Mouse (Mus musculus) forebrain, embryonic 10.5 days (tissue): ENCODE results near the gene Avil. TPM values are rescaled to one million over a fixed set of nuclear protein-coding genes. Genes with fewer than 3 reads are reported as not detected.
"Not testable (repeated sequence)": the region's sequence is repeated elsewhere in the genome, so short reads cannot be mapped to it uniquely, and the experiment has no call there.

Experiments
- DNase-seq: peaks from one replicate; pipeline ENCODE4 v3.0.0-alpha.2; 2017; ENCODE audit warnings: low spot score; ENCODE audit errors: extremely low spot score
- H3K27ac ChIP-seq: fragments of 300-500 bp; sonication (generic); 2 replicates; pipeline ENCODE4 v1.5.1; 2016; ENCODE audit warnings: mild to moderate bottlenecking
- H3K27me3 ChIP-seq: fragments of 300-500 bp; sonication (generic); 2 replicates; pipeline ENCODE4 v1.6.1; 2016; ENCODE audit warnings: mild to moderate bottlenecking; ENCODE audit not compliant: poor library complexity, severe bottlenecking
- H3K36me3 ChIP-seq: fragments of 300-500 bp; sonication (generic); replicated peaks from 2 replicates; pipeline ENCODE4 v1.6.1; 2016; ENCODE audit warnings: mild to moderate bottlenecking, moderate library complexity
- H3K4me1 ChIP-seq: fragments of 300-500 bp; sonication (generic); 2 replicates; pipeline ENCODE4 v1.6.1; 2016
- H3K4me3 ChIP-seq: fragments of 300-500 bp; sonication (generic); 2 replicates; pipeline ENCODE4 v1.5.1; 2016; ENCODE audit warnings: mild to moderate bottlenecking, moderate library complexity
- H3K9me3 ChIP-seq: fragments of 300-500 bp; sonication (generic); 2 replicates; pipeline ENCODE4 v1.6.1; 2016; ENCODE audit warnings: mild to moderate bottlenecking, moderate library complexity
- WGBS: fragments of 180-500 bp; shearing (Covaris S2); methylation state at CpG from one replicate; pipeline ENCODE4 v1.1.7; 2016; 5-methylcytosine and 5-hydroxymethylcytosine counted together
- polyA plus RNA-seq: library from polyadenylated mRNA; unstranded; fragments of >200 nt; fragmentation: Nextera tagmentation; extraction: Ambion mirVana; gene quantifications from 2 replicates; pipeline ENCODE4 v1.2.1, GENCODE M21; 2016

The Avil gene
- polyA plus RNA-seq, 1 experiment from 2014 or later: 0.10 TPM

DNA sequence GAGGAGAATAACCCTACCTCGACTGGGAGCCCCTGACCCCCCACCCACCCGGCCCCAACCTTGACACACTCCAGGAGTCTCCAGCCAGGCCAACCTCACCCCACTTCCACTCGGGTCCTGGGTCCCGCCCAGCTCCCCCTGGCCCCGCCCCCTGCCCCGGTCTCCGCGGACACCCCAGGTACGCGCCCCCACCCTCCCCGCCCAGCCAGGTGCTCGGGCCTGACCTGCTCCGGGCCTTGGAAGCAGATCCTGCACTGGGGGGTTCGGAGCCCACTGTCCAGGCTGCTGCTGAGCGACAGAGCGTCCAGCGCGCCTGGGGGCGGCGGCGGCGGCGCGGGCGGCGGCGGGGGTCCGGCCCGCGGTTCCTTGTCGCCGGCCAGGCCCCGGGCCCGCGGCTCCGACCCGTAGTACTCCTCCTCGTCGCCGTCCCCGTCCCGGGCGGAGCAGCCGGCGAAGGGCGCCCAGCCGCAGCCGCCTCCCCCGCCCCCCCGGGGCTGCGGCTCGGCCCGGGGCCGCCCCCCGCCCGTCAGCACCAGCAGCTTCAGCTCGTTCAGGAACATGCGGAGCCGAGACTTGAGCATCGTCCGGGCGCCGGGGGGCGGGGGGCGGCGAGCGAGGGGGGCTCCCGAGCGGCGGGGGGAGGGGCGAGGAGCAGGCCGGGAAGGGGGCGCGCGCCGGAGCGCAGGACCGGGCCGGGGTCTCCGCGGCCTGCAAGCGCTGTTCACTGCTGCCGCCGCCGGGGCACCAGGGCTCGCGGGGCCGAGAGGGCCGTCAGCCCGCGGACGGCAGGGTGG lies 58.9 kb downstream of the Avil start:
- Histone ChIP-seq H3K9me3 (no peaks in the 10 kb centered on the region), H3K27ac (peak overlapping the region; percentile 96), H3K4me3 (peak overlapping the region; percentile 97), H3K27me3 (peaks cover 42% of the 10 kb centered on the region), H3K36me3 (peaks cover 36% of the 10 kb centered on the region), H3K4me1 (peaks cover 49% of the 10 kb centered on the region)
- 1% methylated on average over 76 of the region's 92 CpGs for WGBS
- DNase-seq: peak; percentile 52

DNA sequence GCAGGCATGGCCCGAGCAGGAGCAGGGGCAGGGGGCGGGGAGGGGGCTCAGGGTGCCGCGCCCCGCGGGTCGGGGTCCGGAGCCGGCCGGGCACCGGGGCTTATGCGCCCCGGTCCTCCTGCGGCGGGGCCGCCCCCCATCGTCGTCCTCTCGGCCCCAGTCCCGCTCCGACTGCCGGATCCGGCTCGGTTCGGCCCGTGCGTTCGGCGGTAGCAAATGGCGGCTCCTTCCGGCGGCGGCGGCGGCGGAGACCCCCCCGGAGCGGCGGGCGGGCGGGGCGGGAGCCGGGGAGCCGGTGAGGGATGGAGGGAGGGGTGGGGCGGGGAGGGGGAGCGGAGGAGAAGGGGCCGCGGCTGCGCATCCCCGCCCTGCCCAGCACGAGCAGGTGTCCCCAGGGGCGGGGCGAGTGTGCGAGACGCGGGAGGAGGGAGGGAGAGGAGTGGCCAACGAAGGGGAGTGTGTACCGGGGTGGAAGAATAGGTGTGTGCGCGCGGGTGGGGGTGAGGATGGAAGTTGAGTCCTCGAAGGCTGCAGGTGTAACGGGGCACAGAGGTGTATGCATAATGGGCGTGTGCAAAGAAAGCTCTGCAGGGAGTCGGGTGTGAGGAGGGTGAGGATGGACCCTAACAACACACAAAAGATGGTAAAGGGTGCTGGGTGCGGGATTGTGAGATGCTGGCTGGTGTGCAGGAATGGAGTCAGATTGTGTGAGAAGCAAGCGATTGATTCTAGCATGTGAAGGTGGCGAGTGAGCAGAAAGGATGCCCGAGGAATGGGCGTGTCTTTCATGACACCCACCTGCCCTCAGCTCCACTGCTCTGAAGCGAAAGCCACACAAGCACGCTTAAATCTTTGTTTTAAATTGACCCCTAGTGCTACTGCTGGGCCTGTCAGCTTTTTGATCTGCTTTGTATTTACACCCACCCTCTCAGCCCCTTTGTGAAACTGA lies 59.7 kb downstream of the Avil start, which contains the start of gene March9:
Gene March9 (minus strand): TSS at position 217 of the 949 bp plus-strand sequence.
- under 1% methylated on average over 61 of the region's 72 CpGs for WGBS
- Histone ChIP-seq H3K4me3 (peak within 1 kb of the TSS; percentile 97), H3K4me1 (peaks cover 58% of the 10 kb centered on the region), H3K36me3 (peaks cover 36% of the 10 kb centered on the region), H3K9me3 (no peaks in the 10 kb centered on the region), H3K27me3 (peaks cover 42% of the 10 kb centered on the region), H3K27ac (peak within 1 kb of the TSS; percentile 96)
- DNase-seq: peak; percentile 72

DNA sequence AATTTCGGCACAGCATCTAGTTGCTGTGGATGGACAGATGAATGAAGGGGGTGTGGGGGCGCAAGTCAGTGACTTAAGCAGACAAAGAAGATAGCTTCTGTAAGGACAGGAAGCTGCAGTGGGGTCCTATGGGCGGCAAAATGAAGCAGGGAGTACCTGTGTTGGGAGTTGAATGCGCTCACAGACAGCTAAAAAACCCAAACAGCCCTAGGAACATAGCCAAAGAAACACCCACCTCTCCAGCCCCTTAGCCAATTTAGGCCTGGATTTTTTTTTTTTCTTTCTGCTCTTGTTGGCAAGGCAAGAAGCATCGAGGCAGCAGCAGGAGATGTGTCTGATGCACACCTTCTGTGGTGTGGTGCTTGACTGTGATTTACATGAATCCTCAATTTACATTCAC lies 60.6 kb downstream of the Avil start:
- Histone ChIP-seq H3K27ac (peak overlapping the region; percentile 65), H3K27me3 (peaks cover 42% of the 10 kb centered on the region), H3K4me3 (peak overlapping the region; percentile 97), H3K4me1 (peaks cover 66% of the 10 kb centered on the region), H3K9me3 (no peaks in the 10 kb centered on the region), H3K36me3 (peaks cover 36% of the 10 kb centered on the region)
- DNase-seq: no peak
- WGBS: 29% methylated on average over 5 of the region's 5 CpGs

DNA sequence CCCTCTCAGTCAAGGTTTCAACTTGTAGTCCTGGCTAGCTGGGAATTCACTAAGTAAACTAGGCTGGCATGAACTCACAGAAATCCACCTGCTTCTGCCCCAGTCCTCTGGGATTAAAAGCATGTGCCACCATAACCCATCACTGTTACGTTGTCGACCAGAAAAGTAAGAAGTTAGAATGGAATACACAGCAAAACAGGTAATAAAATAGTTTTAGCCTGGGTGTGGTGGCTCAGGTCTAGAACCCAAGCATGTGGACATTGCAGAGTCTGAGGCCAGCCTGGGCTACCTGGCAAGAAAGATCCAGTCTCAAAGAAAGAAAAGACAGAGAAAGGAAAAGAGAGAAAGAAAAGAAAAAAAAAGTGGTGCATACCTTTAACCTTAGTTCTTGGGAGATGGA lies 61.0 kb downstream of the Avil start:
- 77% methylated on average over 2 of the region's 2 CpGs for WGBS
- H3K27ac ChIP-seq: 0 out of 2 replicates have a peak overlapping the region, but pooled peaks have one; percentile 65
- H3K36me3 ChIP-seq: peaks cover 36% of the 10 kb centered on the region
- peaks cover 68% of the 10 kb centered on the region for H3K4me1 ChIP-seq
- H3K9me3 ChIP-seq: no peaks in the 10 kb centered on the region
- H3K4me3 ChIP-seq: peak overlapping the region; percentile 97; the same call in 1 of the 2 replicates
- DNase-seq: no peak
- peaks cover 42% of the 10 kb centered on the region for H3K27me3 ChIP-seq

DNA sequence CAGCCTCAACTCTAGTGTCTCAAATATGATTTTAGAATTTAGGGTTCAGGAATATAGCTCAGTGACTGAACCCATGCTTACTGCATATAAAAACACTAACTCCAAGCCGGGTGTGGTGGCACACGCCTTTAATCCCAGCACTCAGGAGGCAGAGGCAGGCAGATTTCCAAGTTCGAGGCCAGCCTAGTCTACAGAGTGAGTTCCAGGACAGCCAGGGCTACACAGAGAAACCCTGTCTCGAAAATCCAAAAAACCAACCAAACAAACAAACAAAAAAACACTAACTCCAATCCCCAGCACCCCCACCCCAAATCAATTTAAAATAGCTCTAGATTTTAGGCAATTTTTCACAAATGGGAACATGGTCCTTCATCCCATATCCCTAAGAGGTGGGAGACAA lies 61.6 kb downstream of the Avil start:
- DNase-seq, H3K9me3 ChIP-seq, H3K4me3 ChIP-seq, H3K27ac ChIP-seq: not testable (repeated sequence)
- Histone ChIP-seq H3K4me1 (peaks cover 72% of the 10 kb centered on the region), H3K27me3 (peaks cover 42% of the 10 kb centered on the region), H3K36me3 (peaks cover 36% of the 10 kb centered on the region)
- 85% methylated on average over 4 of the region's 4 CpGs for WGBS

DNA sequence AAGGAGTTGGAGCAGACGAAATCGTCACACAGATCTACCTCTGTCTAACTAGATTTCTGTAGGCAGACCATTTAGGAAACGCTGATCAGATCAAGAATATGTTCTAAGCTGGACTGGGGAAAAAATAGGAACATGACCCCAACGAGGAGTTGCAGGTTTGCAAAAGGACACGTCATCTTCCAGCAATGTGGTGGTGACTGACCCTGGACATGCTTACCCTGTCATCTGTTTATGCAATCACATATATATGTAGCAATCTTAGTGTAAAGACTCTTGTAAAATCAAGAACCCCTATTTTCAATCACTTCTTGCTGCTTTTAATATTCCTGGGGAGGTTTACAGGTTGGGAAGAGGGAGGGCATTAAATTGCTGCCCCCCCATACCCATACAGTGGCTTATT lies 62.0 kb downstream of the Avil start:
- peak overlapping the region; percentile 86; the same call in 1 of the 2 replicates for H3K4me3 ChIP-seq
- 81% methylated on average over 5 of the region's 5 CpGs for WGBS

DNA sequence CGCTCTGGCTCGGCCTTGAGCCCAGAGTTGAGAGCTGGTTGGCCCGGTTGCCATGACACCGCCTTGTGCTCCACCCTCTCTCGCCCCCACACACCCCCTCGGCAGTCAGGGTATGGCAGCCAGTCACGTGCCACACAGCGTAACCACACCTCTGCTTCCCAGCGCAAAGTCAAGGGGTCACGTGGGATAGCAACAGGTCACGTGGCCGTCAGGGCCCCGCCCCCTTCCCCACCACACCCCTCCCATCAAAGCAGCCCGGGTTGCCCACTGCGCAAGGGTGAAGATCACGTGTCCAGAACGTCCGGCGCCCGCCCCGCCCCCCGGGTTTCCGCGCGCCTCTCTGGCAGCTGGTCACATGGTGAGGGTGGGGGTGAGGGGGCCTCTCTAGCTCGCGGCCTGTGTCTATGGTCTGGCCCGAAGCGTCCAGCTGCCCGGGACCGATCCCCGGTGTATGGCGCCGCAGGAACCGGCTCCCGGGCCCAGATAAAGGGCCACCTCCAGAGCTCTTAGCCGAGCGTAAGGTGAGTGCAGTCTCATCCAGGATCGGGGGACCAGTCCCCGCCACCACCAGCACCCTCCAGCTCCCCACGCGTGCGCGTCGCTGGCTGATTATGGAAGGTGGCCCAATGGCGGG lies 62.8 kb downstream of the Avil start, which contains the start of gene Cdk4:
Gene Cdk4 (plus strand): TSS at position 296 of the 634 bp plus-strand sequence.
- peak; percentile 100 for DNase-seq
- Histone ChIP-seq H3K4me3 (peak within 1 kb of the TSS; percentile 86), H3K9me3 (no peaks in the 10 kb centered on the region), H3K4me1 (peaks cover 77% of the 10 kb centered on the region), H3K27me3 (peaks cover 37% of the 10 kb centered on the region), H3K36me3 (peaks cover 43% of the 10 kb centered on the region), H3K27ac (peak within 1 kb of the TSS; percentile 99)
- under 1% methylated on average over 46 of the region's 46 CpGs for WGBS

More for the DNA sequence above, 62.0 kb downstream of the Avil start:
- no peaks in the 10 kb centered on the region for H3K9me3 ChIP-seq
- H3K27me3 ChIP-seq: peaks cover 42% of the 10 kb centered on the region
- peaks cover 75% of the 10 kb centered on the region for H3K4me1 ChIP-seq
- peak overlapping the region; percentile 99; the same call in 1 of the 2 replicates for H3K27ac ChIP-seq
- no peak for DNase-seq
- H3K36me3 ChIP-seq: peaks cover 36% of the 10 kb centered on the region

DNA sequence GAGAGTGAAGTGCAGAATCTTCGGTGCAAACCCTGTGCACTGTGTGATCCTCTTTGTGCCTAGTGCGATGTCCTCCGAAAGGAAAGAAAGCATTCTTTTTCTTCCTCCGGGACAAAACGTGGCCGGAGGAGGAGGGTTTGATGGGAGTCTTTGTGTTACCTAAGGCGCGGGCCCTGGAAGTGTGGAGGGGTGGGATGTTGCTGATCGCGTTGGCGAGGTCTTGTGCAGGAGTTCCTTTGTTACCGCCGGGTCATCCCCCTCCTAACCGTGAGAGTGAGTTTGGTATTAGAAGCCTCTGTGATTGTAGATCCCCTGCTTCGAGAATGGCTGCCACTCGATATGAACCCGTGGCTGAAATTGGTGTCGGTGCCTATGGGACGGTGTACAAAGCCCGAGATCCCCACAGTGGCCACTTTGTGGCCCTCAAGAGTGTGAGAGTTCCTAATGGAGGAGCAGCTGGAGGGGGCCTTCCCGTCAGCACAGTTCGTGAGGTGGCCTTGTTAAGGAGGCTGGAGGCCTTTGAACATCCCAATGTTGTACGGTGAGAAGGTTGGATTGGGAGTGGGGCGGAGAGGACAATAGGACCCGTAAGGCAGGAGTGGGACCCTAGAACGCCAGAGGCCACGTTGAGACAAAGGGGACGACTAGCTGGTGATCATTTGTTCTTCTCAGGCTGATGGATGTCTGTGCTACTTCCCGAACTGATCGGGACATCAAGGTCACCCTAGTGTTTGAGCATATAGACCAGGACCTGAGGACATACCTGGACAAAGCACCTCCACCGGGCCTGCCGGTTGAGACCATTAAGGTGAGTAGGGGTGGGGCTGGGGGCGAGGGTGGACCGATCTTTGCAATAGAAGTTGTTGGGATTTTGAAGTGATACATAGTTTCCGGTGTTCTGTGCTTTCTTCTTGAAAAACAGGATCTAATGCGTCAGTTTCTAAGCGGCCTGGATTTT lies 63.7 kb downstream of the Avil start:
- Histone ChIP-seq H3K9me3 (no peaks in the 10 kb centered on the region), H3K27ac (peak overlapping the region; percentile 99), H3K4me3 (peak overlapping the region; percentile 86), H3K4me1 (peaks cover 77% of the 10 kb centered on the region), H3K27me3 (peaks cover 29% of the 10 kb centered on the region), H3K36me3 (peaks cover 48% of the 10 kb centered on the region)
- WGBS: 16% methylated on average over 37 of the region's 37 CpGs
- DNase-seq: no peak

DNA sequence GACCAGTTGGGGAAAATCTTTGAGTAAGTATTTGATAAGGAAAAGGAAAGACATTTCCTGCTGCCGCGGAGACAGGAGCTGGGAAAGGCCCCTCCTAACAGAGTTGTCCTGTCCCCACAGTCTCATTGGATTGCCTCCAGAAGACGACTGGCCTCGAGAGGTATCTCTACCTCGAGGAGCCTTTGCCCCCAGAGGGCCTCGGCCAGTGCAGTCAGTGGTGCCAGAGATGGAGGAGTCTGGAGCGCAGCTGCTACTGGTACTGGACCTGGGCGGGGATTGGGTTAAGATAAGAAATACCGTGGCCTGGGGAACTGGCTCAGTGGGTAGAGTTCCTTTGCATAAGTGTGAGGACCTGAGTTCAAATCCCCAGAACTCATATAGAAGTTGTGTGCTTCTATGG lies 65.5 kb downstream of the Avil start:
- peaks cover 11% of the 10 kb centered on the region for H3K27me3 ChIP-seq
- 91% methylated on average over 9 of the region's 9 CpGs for WGBS
- no peak for DNase-seq
- H3K9me3 ChIP-seq: no peaks in the 10 kb centered on the region
- peaks cover 48% of the 10 kb centered on the region for H3K36me3 ChIP-seq
- peak overlapping the region; percentile 25; the same call in 1 of the 2 replicates for H3K4me3 ChIP-seq
- H3K27ac ChIP-seq: no peak overlapping the region
- peaks cover 70% of the 10 kb centered on the region for H3K4me1 ChIP-seq

DNA sequence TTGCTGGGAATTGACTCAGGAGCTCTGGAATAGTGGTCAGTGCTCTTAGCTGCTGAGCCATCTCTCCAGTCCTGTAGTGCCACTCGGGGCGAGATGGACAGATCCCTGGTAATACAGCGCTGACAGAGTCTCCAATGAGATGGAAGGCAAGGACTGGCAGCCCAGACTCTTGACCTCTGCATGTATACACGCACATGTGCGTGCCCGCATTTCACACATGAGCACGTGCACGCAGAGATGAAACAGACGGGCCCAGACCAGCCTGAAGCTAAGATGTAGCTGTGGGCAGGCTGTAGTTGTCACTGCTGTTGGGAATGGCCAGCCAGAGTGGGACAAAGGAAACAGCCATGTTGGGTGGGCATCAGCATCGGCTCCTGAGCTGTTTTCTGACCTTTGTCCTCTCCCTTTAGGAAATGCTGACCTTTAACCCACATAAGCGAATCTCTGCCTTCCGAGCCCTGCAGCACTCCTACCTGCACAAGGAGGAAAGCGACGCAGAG lies 66.1 kb downstream of the Avil start:
- H3K27ac ChIP-seq: no peak overlapping the region
- DNase-seq: no peak
- 90% methylated on average over 14 of the region's 14 CpGs for WGBS
- peaks cover 5% of the 10 kb centered on the region for H3K27me3 ChIP-seq
- no peaks in the 10 kb centered on the region for H3K9me3 ChIP-seq
- H3K36me3 ChIP-seq: peaks cover 48% of the 10 kb centered on the region
- H3K4me1 ChIP-seq: peaks cover 68% of the 10 kb centered on the region
- peak overlapping the region; percentile 26 for H3K4me3 ChIP-seq

DNA sequence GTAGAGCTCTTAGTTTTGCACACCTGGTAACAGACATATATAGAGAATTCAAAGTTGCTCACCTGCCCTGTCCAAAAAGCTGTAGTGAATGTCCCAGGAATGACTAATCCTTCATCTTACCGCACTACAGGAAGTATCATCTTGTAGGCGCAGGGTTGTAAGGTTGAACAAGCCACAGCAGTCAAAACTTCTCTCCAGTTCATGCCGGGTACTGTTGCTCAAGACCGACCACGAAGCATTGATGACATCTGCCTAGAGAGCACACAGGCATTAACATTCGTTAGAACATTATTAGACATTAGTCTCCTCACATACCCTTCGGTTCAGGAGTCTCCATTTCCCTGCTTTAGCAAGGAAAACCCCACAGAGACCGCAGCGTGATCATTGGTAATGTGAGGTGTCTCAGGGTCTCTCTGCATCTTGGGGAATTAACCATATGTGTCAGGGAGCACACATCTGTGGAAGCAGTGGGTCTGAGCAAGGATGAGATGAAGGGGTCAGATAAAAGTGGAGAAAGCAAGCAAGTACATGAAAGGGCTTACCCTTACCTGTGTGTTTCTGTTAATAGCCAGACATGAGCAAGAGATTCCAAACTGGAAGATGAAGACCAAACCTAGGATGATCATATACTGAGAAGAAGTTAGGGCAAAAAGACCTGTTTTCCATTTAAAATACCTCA lies 68.0 kb downstream of the Avil start:
- H3K9me3 ChIP-seq: no peaks in the 10 kb centered on the region
- peaks cover 59% of the 10 kb centered on the region for H3K4me1 ChIP-seq
- peaks cover 48% of the 10 kb centered on the region for H3K36me3 ChIP-seq
- 87% methylated on average over 9 of the region's 9 CpGs for WGBS
- peak overlapping the region; percentile 66 for H3K4me3 ChIP-seq
- H3K27me3 ChIP-seq: no peaks in the 10 kb centered on the region
- H3K27ac ChIP-seq: peak overlapping the region; percentile 92
- DNase-seq: no peak
